Mouse (Mus musculus): ENCODE measurements around the gene Arih1.
"Not testable (repeated sequence)": the region's sequence is repeated elsewhere in the genome, so short reads cannot be mapped to it uniquely, and the experiment has no call there.

Gene Arih1

DNA sequence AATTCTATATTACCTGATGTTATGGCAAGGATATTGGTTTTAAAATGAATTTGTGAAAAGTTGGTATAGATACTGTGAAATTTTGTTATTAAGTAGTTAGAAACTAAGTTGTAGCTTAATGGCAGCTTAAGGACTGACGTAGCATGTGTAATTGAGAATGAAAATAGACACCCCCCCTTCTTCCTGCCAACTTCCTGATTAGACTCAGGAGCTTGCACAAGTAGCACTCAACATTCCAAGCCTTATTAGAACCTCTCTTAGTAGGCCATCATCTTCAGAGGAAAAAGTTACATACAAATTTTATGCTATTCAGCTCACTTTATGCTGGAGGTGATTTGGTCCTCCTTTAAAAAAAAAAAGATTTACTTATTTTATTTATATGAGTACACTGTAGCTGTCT is 22.1 kb downstream of the Arih1 start:
- no peak for DNase-seq (ENCODE audit: extremely low read depth, insufficient read length, low spot score)

DNA sequence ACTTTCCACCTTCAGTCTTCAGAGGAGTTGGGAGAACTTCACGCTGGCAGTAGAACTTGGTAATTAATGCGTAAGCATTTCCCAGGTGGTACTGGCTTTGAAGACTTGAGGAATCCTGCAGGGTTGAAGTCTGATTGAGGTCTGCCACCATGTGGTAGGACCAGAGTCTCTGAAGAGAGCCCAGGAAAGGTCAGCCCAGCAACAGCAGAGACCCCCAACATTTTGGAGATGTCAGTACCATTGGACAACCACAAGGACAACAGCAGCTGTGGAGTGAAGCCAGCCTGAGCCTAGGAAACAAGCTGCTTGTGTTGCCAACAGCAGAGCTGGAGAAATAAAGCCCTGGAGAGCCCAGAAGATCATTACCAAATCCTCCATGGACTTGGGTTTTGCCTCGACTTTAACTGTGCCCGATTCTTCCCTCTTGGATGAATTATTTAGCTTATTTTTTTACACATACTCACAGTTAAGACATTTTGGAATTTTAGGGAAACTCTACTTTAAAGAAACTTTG is 27.4 kb downstream of the Arih1 start:
- DNase-seq (ENCODE audit: extremely low read depth, insufficient read length, low spot score) = no peak

DNA sequence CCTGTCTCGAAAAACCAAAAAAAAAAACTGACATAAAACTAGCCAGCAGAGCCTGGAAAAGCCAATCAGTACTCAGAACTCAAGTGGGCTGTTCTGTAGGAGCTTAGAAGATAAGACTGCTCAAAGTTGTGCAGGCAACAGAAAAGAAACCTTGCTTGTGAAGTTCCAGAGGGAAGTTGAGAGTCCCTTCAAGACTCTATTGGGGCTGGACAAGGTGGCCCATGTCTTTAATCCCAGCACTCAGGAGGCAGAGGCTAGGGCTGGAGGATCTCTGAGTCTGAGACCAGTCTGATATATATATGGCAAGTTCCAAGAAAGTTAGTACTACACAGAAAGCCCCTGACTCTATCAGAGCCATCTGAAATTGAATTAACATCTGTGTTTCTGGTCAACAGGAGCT is 28.0 kb downstream of the Arih1 start:
- no peak for DNase-seq (ENCODE audit: extremely low read depth, insufficient read length, low spot score)

DNA sequence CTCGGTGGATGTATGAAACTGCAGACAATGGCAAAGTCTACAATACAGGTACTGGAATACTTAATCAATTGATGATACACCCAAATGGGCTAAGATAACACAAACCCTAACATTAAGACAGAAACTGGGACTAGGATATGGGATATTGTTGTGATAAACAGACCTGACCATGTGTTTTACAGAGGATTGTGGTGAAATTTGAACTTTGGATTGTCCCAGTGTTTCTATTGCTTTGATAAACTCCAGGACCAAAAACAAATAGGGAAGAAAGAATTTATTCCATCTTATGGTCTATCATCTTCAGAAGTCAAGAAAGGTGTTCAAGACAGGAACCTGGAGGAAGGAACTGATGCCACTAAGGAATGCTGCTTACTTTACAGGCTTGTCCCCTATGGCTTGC is 28.7 kb downstream of the Arih1 start:
- no peak for DNase-seq (ENCODE audit: extremely low read depth, insufficient read length, low spot score)

DNA sequence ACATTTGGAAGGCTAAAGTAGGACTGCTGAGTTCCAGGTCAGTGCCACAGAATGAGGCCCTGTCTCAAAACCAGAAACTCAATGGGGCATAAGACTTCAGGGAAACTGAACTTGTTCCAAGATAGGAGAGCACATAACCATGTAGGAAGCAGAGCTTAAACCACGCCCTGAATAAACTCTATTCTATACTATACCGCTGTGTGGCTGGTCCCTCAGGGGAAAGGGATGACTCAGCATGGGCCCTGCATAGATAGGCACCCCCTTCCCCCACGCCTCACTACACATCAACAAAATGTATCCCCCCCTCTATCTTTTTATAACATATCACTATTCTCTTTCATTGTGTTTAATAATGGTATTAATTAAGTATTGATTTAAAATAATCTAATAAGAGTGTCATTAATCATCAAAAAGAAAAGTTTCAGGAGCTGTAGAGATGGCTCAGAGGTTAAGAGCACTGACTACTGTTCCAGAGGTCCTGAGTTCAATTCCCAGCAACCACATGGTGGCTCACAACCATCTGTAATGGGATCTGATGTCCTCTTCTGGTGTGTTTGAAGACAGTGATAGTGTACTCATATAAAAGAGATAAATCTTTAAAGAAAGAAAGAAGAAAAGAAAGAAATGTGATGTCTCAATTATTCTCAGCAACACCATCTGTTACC is 30.9 kb downstream of the Arih1 start:
- DNase-seq (ENCODE audit: extremely low read depth, insufficient read length, low spot score) = no peak

DNA sequence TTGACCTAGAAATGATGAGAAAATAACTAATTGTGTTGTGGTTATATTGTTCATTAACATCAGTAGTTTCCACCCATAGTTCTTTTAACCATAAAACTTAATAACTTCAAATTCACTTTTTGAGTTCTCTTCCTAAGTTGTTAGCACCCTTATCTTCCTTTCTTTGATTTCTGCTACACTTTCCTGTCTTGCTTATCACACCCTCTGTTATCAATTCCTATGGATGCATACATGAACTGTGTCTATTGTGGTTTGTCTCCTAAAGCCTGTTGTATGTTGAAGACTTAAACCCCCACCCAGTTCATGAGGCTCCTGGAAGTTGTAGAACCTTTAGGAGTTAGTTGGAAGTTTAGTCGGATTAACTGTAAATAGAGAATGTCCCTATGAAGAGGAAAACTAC is 52.7 kb downstream of the Arih1 start:
- no peak for DNase-seq (ENCODE audit: extremely low read depth, insufficient read length, low spot score)

DNA sequence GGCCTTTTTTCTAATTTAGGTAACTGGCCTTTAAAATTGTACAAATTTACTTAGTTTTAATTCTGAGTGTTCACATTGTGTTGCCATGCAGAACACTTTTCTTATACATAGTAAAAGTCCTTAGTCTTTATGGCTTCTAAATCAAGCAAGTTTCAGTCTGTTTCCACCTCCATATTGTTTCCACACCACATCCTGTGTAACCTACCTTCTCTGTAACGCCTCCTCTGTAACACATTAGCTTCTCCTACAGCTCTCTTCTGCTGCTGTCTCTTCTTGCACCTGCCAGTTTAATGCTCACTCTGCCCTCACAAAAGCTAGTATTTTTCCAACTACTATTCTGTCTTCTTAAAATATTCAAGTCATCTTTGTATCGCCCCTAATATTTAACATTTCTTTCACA is 54.8 kb downstream of the Arih1 start:
- DNase-seq (ENCODE audit: extremely low read depth, insufficient read length, low spot score) = no peak

DNA sequence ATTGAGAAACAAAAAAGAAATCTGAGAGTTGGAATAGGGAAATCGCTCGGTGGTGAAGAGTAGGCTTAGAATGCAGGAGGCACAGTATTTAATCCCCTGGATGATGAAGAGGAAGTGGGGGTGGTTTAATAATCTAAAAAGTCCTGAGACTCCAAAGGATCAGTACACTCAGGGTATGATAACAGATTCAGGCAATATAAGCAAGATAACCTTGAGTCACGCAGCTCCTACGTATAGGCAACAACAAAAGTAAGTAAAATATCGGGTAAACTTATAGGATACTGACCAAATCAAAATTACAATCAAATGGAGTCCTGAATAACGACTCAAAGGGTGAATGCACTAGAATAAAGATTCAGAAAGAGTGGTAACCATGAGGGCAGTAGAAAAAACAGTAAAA is 65.9 kb downstream of the Arih1 start:
- no peak for DNase-seq (ENCODE audit: extremely low read depth, insufficient read length, low spot score)

DNA sequence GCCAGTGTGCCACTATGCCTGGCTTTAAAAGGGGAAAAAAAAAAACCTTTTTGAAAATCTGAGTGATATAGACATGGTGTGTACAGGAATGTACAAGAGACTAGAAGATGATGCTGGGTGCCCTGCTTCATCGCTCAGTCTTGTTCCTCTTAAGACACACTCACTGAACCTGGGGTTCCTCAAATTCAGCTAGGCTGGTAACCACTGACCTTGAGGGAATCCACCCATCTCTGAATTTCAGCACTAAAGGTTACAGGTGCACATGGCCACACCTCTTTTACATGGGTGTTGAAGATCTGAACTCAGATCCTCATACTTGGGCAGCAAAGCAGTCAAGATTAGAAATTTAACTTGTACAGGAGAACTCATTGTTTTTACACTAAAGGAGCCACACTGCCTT is 79.1 kb downstream of the Arih1 start:
- no peak for DNase-seq (ENCODE audit: extremely low read depth, insufficient read length, low spot score)

DNA sequence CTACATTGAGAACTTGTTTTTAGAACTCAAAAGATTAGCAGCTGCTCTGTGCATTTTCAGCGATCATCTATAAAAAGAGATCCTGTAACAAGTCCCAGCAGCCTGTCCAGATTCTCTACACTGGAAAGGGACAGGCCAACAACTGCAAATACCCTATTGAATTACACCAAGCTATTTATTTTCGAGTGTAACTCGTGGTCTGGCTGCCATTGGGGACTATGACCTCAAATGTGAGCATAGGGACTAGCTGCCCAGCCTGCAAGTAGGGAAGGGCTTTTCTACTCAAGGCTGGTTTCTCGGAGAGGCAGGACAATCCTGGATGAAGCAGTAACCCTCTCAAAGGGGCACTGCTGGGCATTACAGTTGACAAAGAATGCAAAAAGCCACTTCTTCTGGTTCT is 97.3 kb downstream of the Arih1 start:
- no peak for DNase-seq (ENCODE audit: extremely low read depth, insufficient read length, low spot score)

DNA sequence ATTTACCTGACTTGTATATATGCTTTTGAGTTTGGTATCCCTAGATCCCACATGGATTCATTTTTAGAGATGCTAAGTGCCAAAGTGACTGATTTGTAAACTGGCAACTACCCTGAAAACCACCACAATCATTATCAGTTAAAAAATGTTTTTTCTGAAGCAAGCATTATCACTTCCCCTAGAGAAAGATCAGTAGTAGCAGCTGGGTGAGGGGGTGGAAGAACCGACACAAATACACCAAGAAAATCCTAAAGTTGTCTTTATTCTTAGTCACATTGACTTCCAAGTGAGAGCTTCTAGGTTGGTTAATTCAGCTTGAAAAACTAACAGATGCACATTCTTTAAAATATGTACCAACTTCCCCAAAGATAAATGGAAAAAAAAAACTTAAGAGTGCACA is 98.1 kb downstream of the Arih1 start:
- no peak for DNase-seq (ENCODE audit: extremely low read depth, insufficient read length, low spot score)

DNA sequence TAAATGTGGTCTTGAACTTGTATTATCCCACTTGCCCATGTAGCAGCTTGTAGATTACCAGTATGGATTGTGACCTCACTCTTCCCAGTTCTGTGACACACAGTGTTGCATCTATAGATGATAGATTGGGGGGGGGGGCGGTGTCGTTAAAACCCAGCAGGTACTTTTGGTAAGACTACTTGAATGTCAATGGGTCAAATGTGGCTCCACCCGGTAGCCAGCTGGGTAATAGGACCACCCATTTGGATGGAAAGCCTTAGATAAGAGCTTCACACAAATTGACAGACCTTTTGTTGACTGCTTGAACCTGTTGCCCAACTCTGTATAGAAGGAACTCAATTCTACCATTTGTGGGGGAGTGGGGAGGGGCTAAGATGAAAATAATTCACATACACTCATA is 99.0 kb downstream of the Arih1 start:
- DNase-seq (ENCODE audit: extremely low read depth, insufficient read length, low spot score) = no peak

DNA sequence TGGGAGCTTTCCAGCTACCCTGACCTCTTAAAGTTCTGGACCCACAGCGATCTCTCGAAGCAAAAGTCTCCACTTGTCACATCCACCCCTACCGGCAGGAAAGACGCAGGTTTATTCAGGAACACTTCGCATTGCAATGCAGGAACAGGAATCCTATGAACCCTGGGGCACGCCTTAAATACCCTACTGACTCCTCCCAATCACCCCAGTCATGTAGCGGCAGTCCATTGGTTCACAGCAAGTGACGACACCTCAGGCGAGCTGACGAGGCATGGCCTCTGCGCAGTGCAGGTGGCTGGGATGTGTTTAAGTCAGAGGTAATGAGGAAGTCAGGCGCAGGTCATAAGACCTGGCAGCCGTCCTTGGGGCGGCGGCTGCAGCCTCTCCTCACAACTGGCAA is 110.8 kb downstream of the Arih1 start:
- no peak for DNase-seq (ENCODE audit: extremely low read depth, insufficient read length, low spot score)

DNA sequence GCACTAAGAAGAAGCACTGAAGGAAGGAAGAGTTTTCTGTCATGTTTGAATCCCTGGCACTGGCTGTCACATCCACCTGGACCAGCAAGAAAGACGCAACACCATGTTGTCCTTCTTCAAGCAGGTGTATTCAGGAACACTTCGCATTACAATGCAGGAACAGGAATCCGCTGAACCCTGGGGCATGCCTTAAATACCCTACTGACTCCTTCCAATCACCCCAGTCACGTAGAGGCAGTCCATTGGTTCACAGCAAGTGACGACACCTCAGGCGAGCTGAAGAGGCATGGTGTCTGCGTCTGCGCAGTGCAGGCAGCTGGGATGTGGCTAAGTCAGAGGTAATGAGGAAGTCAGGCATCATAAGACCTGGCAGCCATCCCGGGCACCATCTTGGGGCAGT is 116.8 kb downstream of the Arih1 start:
- no peak for DNase-seq (ENCODE audit: extremely low read depth, insufficient read length, low spot score)

DNA sequence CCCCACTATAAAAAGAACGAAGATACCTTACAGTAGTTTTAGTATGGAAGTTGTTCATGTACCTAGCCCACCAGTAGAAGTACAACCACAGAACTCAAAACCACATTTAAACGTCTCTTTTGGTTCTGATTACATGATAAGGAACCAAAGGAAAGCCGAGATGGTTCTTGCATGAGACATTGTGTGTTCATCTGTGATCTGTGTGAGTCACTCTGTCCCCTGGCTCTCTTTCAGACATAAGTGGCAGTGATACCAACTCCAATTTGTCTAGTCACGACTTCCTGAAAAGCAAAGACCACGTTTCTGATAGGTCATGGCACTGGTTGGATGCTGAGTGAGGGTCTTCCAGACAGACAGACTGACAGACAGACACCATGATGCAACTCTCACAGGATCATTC is 117.2 kb downstream of the Arih1 start:
- DNase-seq (ENCODE audit: extremely low read depth, insufficient read length, low spot score) = peak; percentile 20

DNA sequence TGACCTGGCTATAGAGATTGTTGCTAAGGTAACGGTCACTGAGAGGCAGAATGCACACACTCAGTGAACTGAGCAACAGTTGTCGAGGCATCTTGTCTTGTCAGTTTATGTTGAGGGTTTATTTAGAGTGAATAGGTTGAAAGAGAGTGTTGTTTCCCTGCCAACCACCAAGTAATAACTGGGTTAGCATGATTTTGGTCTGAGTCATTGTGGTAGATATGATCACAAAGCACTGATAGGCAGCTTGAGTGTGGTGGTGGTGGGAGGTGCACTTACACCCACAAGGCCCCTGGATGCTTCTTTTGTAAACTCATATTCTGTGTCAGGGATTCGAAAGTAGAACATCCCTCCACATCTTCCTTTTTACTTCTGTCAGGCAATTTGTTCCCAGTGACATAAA is 125.9 kb downstream of the Arih1 start:
- not testable (repeated sequence) for DNase-seq (ENCODE audit: extremely low read depth, insufficient read length, low spot score)

DNA sequence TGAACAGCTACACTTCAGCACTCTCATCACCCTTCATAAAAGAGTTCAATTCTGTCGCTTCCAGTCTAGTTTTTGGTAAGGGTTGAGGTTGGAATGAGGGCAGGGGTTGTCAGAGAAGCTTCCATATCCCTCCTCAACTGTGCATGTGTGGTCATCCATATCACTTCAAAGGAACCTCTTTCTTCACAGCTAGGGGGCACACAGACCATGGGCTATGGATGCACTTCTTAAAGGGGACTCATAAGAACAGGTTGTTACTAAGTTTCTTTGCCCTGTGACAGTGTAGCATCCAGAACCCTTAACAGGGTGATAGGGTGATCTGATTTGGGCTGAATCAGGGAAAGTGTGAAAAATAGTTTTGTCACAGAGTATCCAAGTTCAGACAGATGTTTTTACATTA is 128.4 kb downstream of the Arih1 start:
- not testable (repeated sequence) for DNase-seq (ENCODE audit: extremely low read depth, insufficient read length, low spot score)

DNA sequence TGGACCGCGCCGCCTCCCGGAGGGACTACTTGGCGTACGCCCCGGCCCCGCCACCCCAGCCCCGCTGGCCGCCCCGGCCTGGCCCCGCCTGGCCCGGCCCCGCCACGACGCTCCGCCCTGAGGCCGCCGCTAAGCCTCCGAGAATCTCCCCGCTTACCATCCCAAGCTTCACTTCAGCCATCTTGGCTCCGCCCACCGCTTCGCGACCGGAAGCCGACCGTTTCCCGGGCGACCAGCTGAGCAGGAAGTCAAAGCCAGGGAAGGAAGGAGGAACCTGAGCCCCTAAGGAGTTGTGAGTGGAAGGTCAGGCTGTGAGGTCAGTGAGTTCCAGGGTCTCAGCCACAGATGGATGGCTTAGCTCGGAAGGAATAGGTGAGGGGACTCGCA is 133.2 kb downstream of the Arih1 start, which contains the start of gene Bbs4:
TSS of gene Bbs4 (minus strand) at position 256 of the 387 bp plus-strand sequence.
- DNase-seq (ENCODE audit: extremely low read depth, insufficient read length, low spot score) = peak; percentile 95

DNA sequence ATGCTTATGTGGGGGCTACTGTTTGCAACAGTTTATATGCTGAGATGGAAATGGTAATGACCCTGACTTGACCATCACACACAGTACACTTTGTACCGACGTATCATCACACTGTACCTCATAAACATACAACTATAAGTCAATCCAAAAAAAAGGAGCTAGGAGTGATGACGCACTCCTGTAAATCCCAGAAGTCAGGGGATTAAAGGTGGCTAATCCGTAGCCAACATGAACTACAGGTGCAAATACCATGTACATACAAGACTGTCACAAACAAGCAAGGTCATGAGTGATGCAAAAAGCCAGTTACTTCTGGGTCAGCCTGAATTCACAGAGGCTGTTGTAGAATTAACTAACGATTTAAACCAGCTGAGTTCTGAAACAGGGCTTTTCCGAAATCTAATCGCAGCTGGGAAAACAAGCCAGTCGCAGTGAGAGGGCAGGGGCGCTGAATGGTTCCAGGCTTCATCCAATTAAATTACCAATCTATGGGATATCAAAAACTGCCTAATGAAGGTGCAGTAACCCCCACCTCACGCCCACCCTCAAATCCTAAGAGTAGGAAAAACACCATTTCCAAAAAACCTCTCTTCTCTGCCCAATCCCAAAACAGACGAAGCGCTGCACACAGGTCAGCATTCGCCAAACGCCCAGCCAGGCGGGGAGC is 133.7 kb downstream of the Arih1 start:
- no peak for DNase-seq (ENCODE audit: extremely low read depth, insufficient read length, low spot score)

DNA sequence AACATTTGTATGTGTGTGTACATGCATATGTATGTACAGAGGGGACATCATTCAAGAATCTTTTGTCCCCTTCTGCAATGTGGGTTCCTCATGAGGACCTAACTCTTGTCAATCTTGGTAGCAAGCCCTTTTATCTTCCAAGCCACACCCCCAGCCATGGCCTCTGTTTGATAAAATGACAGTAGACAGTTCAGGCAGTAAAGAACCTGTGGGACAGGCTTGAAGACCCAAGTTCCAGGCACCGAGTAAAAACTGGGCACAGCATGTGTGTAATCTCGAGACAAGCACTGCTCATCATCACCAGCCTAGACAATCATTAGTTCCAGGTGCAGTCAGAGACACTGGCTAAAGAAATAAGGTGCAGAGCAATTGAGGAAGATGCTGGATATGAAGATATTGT is 140.2 kb downstream of the Arih1 start:
- no peak for DNase-seq (ENCODE audit: extremely low read depth, insufficient read length, low spot score)

DNA sequence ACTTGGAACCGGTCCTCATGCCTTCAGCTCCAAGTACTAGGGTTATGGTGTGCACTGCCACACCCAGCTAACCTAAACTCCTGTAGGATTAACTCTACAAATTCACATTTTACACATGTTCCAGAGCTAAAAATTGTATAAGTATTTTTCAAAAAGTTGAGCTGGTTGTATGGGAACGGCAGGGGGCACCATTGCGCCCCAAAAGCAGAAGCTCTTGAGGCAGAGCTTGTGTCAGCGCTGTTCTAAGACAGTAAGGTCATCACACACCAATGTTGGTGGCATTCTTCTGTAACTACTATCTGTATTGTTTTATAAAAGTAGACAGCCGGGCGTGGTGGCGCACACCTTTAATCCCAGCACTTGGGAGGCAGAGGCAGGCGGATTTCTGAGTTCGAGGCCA is 146.4 kb downstream of the Arih1 start:
- peak; percentile 36 for DNase-seq (ENCODE audit: extremely low read depth, insufficient read length, low spot score)

DNA sequence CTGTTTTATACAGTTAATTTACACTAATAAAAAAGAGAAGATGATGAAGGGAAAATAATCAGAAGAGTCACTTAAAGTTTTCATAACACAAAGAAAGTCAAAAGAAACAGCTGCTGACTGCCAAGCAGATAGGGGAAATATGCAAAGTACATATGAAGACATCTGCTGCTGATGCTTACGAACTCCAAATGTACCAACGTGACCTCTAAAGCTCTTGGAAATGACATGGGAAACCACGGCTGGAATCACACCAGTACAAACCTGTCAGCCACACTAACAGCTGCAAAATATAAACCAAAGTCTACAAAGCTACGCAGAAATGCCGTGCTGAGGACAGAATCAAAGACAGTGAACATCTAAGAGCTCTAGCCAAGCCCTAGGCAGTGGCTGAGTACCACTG is 147.3 kb downstream of the Arih1 start:
- no peak for DNase-seq (ENCODE audit: extremely low read depth, insufficient read length, low spot score)

All from 3134 (cell line).